Mouse (Mus musculus) ES-CJ7 (cell line): ENCODE measurements at regions not wholly inside any gene's neighbourhood (a gene's known extent, or its start where the extent isn't known, plus 50 kb on each side); places are given as distances from the start of the nearest gene placed in this dataset.

Experiments
- DNase-seq: peaks from one replicate; pipeline ENCODE4 v3.0.0; 2011; ENCODE audit warnings: low read depth, low spot score

GRCm38 (mm10) chr11:18031049-18031448, 77.4 kb upstream of the Etaa1 start:
- no peak for DNase-seq

- DNase-seq: no peak
Observed at GRCm38 (mm10) chr11:18022065-18022464, 68.4 kb upstream of the Etaa1 start.

- DNase-seq: no peak
Observed at GRCm38 (mm10) chr11:18015239-18015638, 61.6 kb upstream of the Etaa1 start.

GRCm38 (mm10) chr11:18014610-18015009, 60.9 kb upstream of the Etaa1 start:
- DNase-seq: no peak

GRCm38 (mm10) chr11:18012085-18012484, 58.4 kb upstream of the Etaa1 start:
- DNase-seq: no peak

- DNase-seq: peak; percentile 94
Observed at GRCm38 (mm10) chr11:18011101-18011733, 57.5 kb upstream of the Etaa1 start.

GRCm38 (mm10) chr11:18008140-18008539, 54.5 kb upstream of the Etaa1 start:
- no peak for DNase-seq
